Mouse (Mus musculus): ENCODE results near the gene Gm21885. TPM values are rescaled to one million over a fixed set of nuclear protein-coding genes. Genes with fewer than 3 reads are reported as not detected.
A peak's percentile ranks its signal among the peaks of the same experiment; 100 is the strongest.

Gm21885 gene
- polyA plus RNA-seq, 1 experiment: not detected

DNA sequence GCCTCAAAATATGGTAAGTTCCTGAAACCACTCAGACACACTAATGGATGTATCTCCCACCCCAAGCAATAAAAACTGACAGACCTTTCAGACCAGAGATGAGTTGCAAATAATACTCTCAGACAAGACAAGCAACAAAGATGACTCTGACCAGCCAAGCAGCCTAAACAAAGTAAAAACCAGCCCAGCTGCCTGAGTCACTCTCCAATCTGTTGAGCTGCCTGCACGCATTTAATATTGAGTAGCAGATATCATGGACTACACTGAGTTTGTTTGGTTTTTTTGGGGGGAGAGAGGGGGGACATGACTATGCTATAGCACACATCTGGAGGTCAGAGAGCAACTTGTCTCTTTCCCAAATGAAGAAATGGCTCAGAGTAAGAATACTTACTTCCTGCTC, 33.6 kb downstream of the Gm21885 start:
- no peak overlapping the region for H3K4me3 ChIP-seq (ENCODE audit: control insufficient read depth, insufficient read depth, low read length)
- TF ChIP-seq POLR2A (IDR thresholded peaks at IDR 0.05; ENCODE audit: control insufficient read depth, extremely low read depth, insufficient read depth, low read length, poor library complexity) (no peak), CTCF (IDR thresholded peaks at IDR 0.05; ENCODE audit: borderline replicate concordance, control insufficient read depth, extremely low read depth, insufficient read depth, low read length, poor library complexity) (no peak)
- H3K27me3 ChIP-seq (ENCODE audit: control insufficient read depth, insufficient read depth, low read length): no peaks in the 10 kb centered on the region
- 90% methylated on average over 1 of the region's 1 CpGs for WGBS
- peaks cover 3% of the 10 kb centered on the region; the same call in 1 of the 2 replicates for H3K4me1 ChIP-seq (replicated peaks; ENCODE audit: control insufficient read depth, insufficient read depth, low read length)
- no peak overlapping the region for H3K27ac ChIP-seq (ENCODE audit: control insufficient read depth, insufficient read depth, low read length)
- DNase-seq: no peak
- no peaks in the 10 kb centered on the region for H3K36me3 ChIP-seq (ENCODE audit: control insufficient read depth, insufficient read depth, low read length)

- Histone ChIP-seq H3K27me3 (ENCODE audit: control insufficient read depth, insufficient read depth, low read length) (no peaks in the 10 kb centered on the region), H3K36me3 (ENCODE audit: control insufficient read depth, insufficient read depth, low read length) (no peaks in the 10 kb centered on the region), H3K4me1 (replicated peaks; ENCODE audit: control insufficient read depth, insufficient read depth, low read length) (peaks cover 3% of the 10 kb centered on the region; the same call in 1 of the 2 replicates), H3K27ac (ENCODE audit: control insufficient read depth, insufficient read depth, low read length) (no peak overlapping the region), H3K4me3 (ENCODE audit: control insufficient read depth, insufficient read depth, low read length) (no peak overlapping the region)
- 90% methylated on average over 2 of the region's 2 CpGs for WGBS
- TF ChIP-seq POLR2A (IDR thresholded peaks at IDR 0.05; ENCODE audit: control insufficient read depth, extremely low read depth, insufficient read depth, low read length, poor library complexity) (no peak), CTCF (IDR thresholded peaks at IDR 0.05; ENCODE audit: borderline replicate concordance, control insufficient read depth, extremely low read depth, insufficient read depth, low read length, poor library complexity) (no peak)
- DNase-seq: no peak
Measured at GRCm38 (mm10) chr11:94316528-94316927, 34.9 kb downstream of the Gm21885 start.

DNA sequence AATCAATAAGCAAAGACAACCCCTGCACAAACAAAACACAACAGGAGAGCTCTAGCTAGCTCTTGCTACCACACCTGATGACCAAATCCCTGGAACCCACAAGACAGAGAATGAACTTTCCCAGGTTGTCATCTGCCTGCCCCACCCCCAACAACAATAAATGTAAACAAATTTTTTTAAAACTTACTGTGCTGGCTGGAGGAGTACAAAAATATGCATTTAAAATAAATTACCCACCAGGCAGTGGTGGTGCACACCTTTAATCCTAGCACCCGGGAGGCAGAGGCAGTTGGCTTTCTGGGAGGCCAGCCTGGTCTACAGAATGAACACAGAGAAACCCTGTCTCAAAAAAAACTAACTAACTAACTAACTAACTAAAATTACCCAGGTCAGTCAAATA, 35.3 kb downstream of the Gm21885 start:
- H3K27ac ChIP-seq (ENCODE audit: control insufficient read depth, insufficient read depth, low read length): no peak overlapping the region
- no peak for DNase-seq
- no peaks in the 10 kb centered on the region for H3K36me3 ChIP-seq (ENCODE audit: control insufficient read depth, insufficient read depth, low read length)
- no peak overlapping the region for H3K4me3 ChIP-seq (ENCODE audit: control insufficient read depth, insufficient read depth, low read length)
- H3K27me3 ChIP-seq (ENCODE audit: control insufficient read depth, insufficient read depth, low read length): no peaks in the 10 kb centered on the region
- peaks cover 3% of the 10 kb centered on the region; the same call in 1 of the 2 replicates for H3K4me1 ChIP-seq (replicated peaks; ENCODE audit: control insufficient read depth, insufficient read depth, low read length)
- TF ChIP-seq CTCF (IDR thresholded peaks at IDR 0.05; ENCODE audit: borderline replicate concordance, control insufficient read depth, extremely low read depth, insufficient read depth, low read length, poor library complexity) (no peak), POLR2A (IDR thresholded peaks at IDR 0.05; ENCODE audit: control insufficient read depth, extremely low read depth, insufficient read depth, low read length, poor library complexity) (no peak)
- 78% methylated on average over 1 of the region's 1 CpGs for WGBS

- no peak for DNase-seq
- no peak for TF ChIP-seq CTCF (IDR thresholded peaks at IDR 0.05; ENCODE audit: borderline replicate concordance, control insufficient read depth, extremely low read depth, insufficient read depth, low read length, poor library complexity)
- TF ChIP-seq POLR2A (IDR thresholded peaks at IDR 0.05; ENCODE audit: control insufficient read depth, extremely low read depth, insufficient read depth, low read length, poor library complexity): no peak
- Histone ChIP-seq H3K4me3 (ENCODE audit: control insufficient read depth, insufficient read depth, low read length) (no peak overlapping the region), H3K27me3 (ENCODE audit: control insufficient read depth, insufficient read depth, low read length) (no peaks in the 10 kb centered on the region), H3K4me1 (replicated peaks; ENCODE audit: control insufficient read depth, insufficient read depth, low read length) (peaks cover 6% of the 10 kb centered on the region), H3K27ac (ENCODE audit: control insufficient read depth, insufficient read depth, low read length) (no peak overlapping the region), H3K36me3 (ENCODE audit: control insufficient read depth, insufficient read depth, low read length) (no peaks in the 10 kb centered on the region)
- WGBS: 64% methylated on average over 4 of the region's 4 CpGs
Measured at GRCm38 (mm10) chr11:94317515-94317914, 35.8 kb downstream of the Gm21885 start.

- H3K36me3 ChIP-seq (ENCODE audit: control insufficient read depth, insufficient read depth, low read length): no peaks in the 10 kb centered on the region
- H3K4me1 ChIP-seq (replicated peaks; ENCODE audit: control insufficient read depth, insufficient read depth, low read length): peaks cover 7% of the 10 kb centered on the region
- WGBS: 81% methylated on average over 5 of the region's 5 CpGs
- H3K27ac ChIP-seq (ENCODE audit: control insufficient read depth, insufficient read depth, low read length): no peak overlapping the region
- no peaks in the 10 kb centered on the region for H3K27me3 ChIP-seq (ENCODE audit: control insufficient read depth, insufficient read depth, low read length)
- DNase-seq: no peak
- TF ChIP-seq POLR2A (IDR thresholded peaks at IDR 0.05; ENCODE audit: control insufficient read depth, extremely low read depth, insufficient read depth, low read length, poor library complexity): no peak
- H3K4me3 ChIP-seq (ENCODE audit: control insufficient read depth, insufficient read depth, low read length): no peak overlapping the region
Measured at GRCm38 (mm10) chr11:94318056-94318455, 36.4 kb downstream of the Gm21885 start.

- peaks cover 7% of the 10 kb centered on the region for H3K4me1 ChIP-seq (replicated peaks; ENCODE audit: control insufficient read depth, insufficient read depth, low read length)
- H3K4me3 ChIP-seq (ENCODE audit: control insufficient read depth, insufficient read depth, low read length): peak overlapping the region; percentile 88
- H3K27ac ChIP-seq (ENCODE audit: control insufficient read depth, insufficient read depth, low read length): peak overlapping the region; percentile 66
- TF ChIP-seq CTCF (IDR thresholded peaks at IDR 0.05; ENCODE audit: borderline replicate concordance, control insufficient read depth, extremely low read depth, insufficient read depth, low read length, poor library complexity) (no peak), POLR2A (IDR thresholded peaks at IDR 0.05; ENCODE audit: control insufficient read depth, extremely low read depth, insufficient read depth, low read length, poor library complexity) (no peak)
- WGBS: under 1% methylated on average over 67 of the region's 67 CpGs
- no peaks in the 10 kb centered on the region for H3K36me3 ChIP-seq (ENCODE audit: control insufficient read depth, insufficient read depth, low read length)
- DNase-seq: no peak
- H3K27me3 ChIP-seq (ENCODE audit: control insufficient read depth, insufficient read depth, low read length): no peaks in the 10 kb centered on the region
Measured at GRCm38 (mm10) chr11:94320969-94321930, 39.6 kb downstream of the Gm21885 start.
